Mouse (Mus musculus) kidney, postnatal 4 days (tissue): ENCODE measurements around the gene Mat2a.
"Not testable (repeated sequence)": the region's sequence is repeated elsewhere in the genome, so short reads cannot be mapped to it uniquely, and the experiment has no call there.

Experiments used
- DNase-seq, 2 experiments: peaks; one replicate each; pipeline ENCODE4 v3.0.0; 2021; ENCODE audit warnings: mixed read lengths in 2 of 2

Gene Mat2a

GRCm38 (mm10) chr6:72439355-72440185 lies at the start of gene Mat2a:
Mat2a (minus strand) TSS chr6:72439558.
- peak; percentile 94 to 96 for DNase-seq

- DNase-seq: no peak
Measured at GRCm38 (mm10) chr6:72488850-72489249, 49.5 kb upstream of the Mat2a start.

- DNase-seq: peak in 1 of 2 experiments; percentile 58
Measured at GRCm38 (mm10) chr6:72487282-72487681, 47.9 kb upstream of the Mat2a start.

GRCm38 (mm10) chr6:72486307-72486706 lies 46.9 kb upstream of the Mat2a start:
- DNase-seq: no peak

- no peak for DNase-seq
Measured at GRCm38 (mm10) chr6:72484887-72485286, 45.5 kb upstream of the Mat2a start.

- no peak for DNase-seq
Measured at GRCm38 (mm10) chr6:72482156-72482555, 42.8 kb upstream of the Mat2a start.

- DNase-seq: no peak
Measured at GRCm38 (mm10) chr6:72480422-72480702, 41.0 kb upstream of the Mat2a start.

GRCm38 (mm10) chr6:72479645-72480421 lies 40.5 kb upstream of the Mat2a start:
- no peak for DNase-seq

GRCm38 (mm10) chr6:72478691-72479090 lies 39.3 kb upstream of the Mat2a start:
- not testable (repeated sequence) for DNase-seq

- DNase-seq: no peak
Measured at GRCm38 (mm10) chr6:72477621-72478020, 38.3 kb upstream of the Mat2a start.

GRCm38 (mm10) chr6:72476836-72477235 lies 37.5 kb upstream of the Mat2a start:
- DNase-seq: no peak

GRCm38 (mm10) chr6:72475221-72475985 lies 36.0 kb upstream of the Mat2a start:
- no peak for DNase-seq

GRCm38 (mm10) chr6:72473264-72474041 lies 34.1 kb upstream of the Mat2a start:
- DNase-seq: peak in 1 of 2 experiments; percentile 55

- peak in 1 of 2 experiments; percentile 0 for DNase-seq
Measured at GRCm38 (mm10) chr6:72466171-72466570, 26.8 kb upstream of the Mat2a start.

- peak in 1 of 2 experiments; percentile 58 for DNase-seq
Measured at GRCm38 (mm10) chr6:72465361-72466157, 26.2 kb upstream of the Mat2a start.

- DNase-seq: peak in 1 of 2 experiments; percentile 0
Measured at GRCm38 (mm10) chr6:72462550-72463257, 23.3 kb upstream of the Mat2a start.

GRCm38 (mm10) chr6:72460036-72460801 lies 20.9 kb upstream of the Mat2a start:
- peak; percentile 40 to 43 for DNase-seq

GRCm38 (mm10) chr6:72458921-72459320 lies 19.6 kb upstream of the Mat2a start:
- peak in 1 of 2 experiments; percentile 9 for DNase-seq

- no peak for DNase-seq
Measured at GRCm38 (mm10) chr6:72458418-72458817, 19.1 kb upstream of the Mat2a start.

GRCm38 (mm10) chr6:72456567-72456966 lies 17.2 kb upstream of the Mat2a start:
- DNase-seq: no peak
